Mouse (Mus musculus) limb, embryonic 10.5 days (tissue): ENCODE data around the gene Gch1. TPM values are rescaled to one million over a fixed set of nuclear protein-coding genes. Genes with fewer than 3 reads are reported as not detected.
A peak's percentile ranks its signal among the peaks of the same experiment; 100 is the strongest.

Experiments
- DNase-seq: peaks from one replicate; pipeline ENCODE4 v3.0.0-alpha.2; 2017; ENCODE audit warnings: low spot score
- H3K27ac ChIP-seq: fragments of 300-500 bp; sonication (generic); 2 replicates; pipeline ENCODE4 v1.5.1; 2016; ENCODE audit warnings: mild to moderate bottlenecking
- H3K27me3 ChIP-seq: fragments of 300-500 bp; sonication (generic); 2 replicates; pipeline ENCODE4 v1.6.1; 2016; ENCODE audit warnings: low read depth, mild to moderate bottlenecking; ENCODE audit not compliant: poor library complexity, severe bottlenecking
- H3K36me3 ChIP-seq: fragments of 300-500 bp; sonication (generic); 2 replicates; pipeline ENCODE4 v1.6.1; 2016; ENCODE audit warnings: mild to moderate bottlenecking, moderate library complexity
- H3K4me1 ChIP-seq: fragments of 300-500 bp; sonication (generic); 2 replicates; pipeline ENCODE4 v1.6.1; 2016
- H3K4me3 ChIP-seq: fragments of 300-500 bp; sonication (generic); 2 replicates; pipeline ENCODE4 v1.5.1; 2016; ENCODE audit warnings: mild to moderate bottlenecking, moderate library complexity
- H3K9me3 ChIP-seq: fragments of 300-500 bp; sonication (generic); replicated peaks from 2 replicates; pipeline ENCODE4 v1.6.1; 2016; ENCODE audit warnings: mild to moderate bottlenecking
- WGBS: fragments of 180-500 bp; shearing (Covaris S2); methylation state at CpG from one replicate; pipeline ENCODE4 v1.1.7; 2016; 5-methylcytosine and 5-hydroxymethylcytosine counted together
- polyA plus RNA-seq: library from polyadenylated mRNA; unstranded; fragments of >200 nt; fragmentation: Nextera tagmentation; extraction: Ambion mirVana; gene quantifications from 2 replicates; pipeline ENCODE4 v1.2.1, GENCODE M21; 2016

The Gch1 gene
- polyA plus RNA-seq, result 0.72 and 0.88 TPM in 2 replicates

DNA sequence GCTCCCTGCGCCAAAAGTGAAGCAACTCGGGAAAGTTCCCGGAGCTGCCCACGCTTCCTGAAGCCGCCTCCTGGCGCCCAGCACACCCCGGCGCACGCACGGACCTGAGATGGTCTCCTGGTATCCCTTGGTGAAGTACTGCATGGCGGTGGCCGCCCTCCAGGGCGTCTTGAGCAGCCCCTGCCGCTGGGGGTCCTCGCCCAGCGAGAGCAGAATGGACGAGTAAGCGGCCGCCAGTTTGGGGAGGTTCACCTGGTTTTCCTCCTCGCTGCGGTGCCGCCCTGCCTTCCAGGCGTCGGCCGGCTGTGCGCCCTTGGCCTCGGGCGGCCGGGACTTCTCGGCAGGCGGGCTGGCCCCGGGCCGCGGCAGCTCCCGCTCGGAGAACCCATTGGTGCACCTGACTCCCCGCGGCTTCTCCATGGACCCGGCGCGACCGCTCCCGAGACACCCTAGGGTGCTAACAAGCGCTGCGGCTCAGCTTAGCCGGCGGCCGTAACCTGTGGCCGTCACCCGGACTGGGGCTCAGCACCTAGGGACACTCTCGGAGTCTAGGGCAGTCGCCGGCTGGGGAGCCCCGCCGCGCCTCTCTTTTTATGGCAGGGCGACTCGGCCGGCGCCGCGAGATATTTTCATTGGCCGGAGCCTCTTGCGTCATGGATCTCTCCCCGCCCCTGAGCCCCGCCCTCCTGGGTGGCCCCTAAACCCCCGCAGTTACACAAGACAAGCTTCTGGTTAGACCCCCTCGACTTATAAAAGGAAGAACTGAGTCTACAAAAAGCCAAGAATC is at the start of gene Gch1:
Gene Gch1, minus strand, starts transcription at position 566 of the 787 bp plus-strand sequence.
- peaks cover 9% of the 10 kb centered on the region for H3K4me1 ChIP-seq
- peak within 1 kb of the TSS; percentile 57 for H3K27ac ChIP-seq
- H3K36me3 ChIP-seq, result no peaks in the 10 kb centered on the region
- H3K9me3 ChIP-seq, result no peaks in the 10 kb centered on the region
- peaks cover 24% of the 10 kb centered on the region for H3K27me3 ChIP-seq
- WGBS, result under 1% methylated on average over 68 of the region's 68 CpGs
- H3K4me3 ChIP-seq, result peak within 1 kb of the TSS; percentile 74
- peak; percentile 84 for DNase-seq

DNA sequence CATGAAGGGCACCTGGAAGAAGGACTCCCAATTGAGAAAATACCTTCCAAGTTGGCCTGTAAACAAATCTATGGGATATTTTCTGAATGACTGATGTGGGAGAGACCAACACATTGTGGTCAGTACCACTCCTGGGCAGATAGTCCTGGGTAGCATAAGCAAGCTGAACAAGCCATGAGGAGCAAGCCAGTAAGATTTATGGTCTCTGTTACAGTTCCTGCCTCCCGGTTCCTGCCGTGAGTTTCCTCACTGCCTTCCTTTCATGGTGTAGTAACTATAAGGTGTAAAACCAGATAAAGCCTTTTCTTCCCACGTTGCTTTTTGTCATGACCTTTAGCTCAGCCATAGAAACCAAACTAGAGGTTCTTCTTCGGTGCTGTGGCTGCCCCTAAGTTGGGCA is 48.1 kb upstream of the Gch1 start:
- Histone ChIP-seq H3K27ac (no peak overlapping the region), H3K4me1 (no peaks in the 10 kb centered on the region), H3K27me3 (no peaks in the 10 kb centered on the region), H3K4me3 (no peak overlapping the region), H3K36me3 (peaks cover 26% of the 10 kb centered on the region), H3K9me3 (no peaks in the 10 kb centered on the region)
- WGBS, result 87% methylated on average over 4 of the region's 4 CpGs
- no peak for DNase-seq

- no peak for DNase-seq
- no peak overlapping the region for H3K4me3 ChIP-seq
- peaks cover 18% of the 10 kb centered on the region for H3K36me3 ChIP-seq
- no peaks in the 10 kb centered on the region for H3K9me3 ChIP-seq
- H3K27ac ChIP-seq, result no peak overlapping the region
- H3K4me1 ChIP-seq, result no peaks in the 10 kb centered on the region
- H3K27me3 ChIP-seq, result no peaks in the 10 kb centered on the region
- 91% methylated on average over 7 of the region's 7 CpGs for WGBS
Measured at GRCm38 (mm10) chr14:47236491-47236890, 47.3 kb upstream of the Gch1 start.

DNA sequence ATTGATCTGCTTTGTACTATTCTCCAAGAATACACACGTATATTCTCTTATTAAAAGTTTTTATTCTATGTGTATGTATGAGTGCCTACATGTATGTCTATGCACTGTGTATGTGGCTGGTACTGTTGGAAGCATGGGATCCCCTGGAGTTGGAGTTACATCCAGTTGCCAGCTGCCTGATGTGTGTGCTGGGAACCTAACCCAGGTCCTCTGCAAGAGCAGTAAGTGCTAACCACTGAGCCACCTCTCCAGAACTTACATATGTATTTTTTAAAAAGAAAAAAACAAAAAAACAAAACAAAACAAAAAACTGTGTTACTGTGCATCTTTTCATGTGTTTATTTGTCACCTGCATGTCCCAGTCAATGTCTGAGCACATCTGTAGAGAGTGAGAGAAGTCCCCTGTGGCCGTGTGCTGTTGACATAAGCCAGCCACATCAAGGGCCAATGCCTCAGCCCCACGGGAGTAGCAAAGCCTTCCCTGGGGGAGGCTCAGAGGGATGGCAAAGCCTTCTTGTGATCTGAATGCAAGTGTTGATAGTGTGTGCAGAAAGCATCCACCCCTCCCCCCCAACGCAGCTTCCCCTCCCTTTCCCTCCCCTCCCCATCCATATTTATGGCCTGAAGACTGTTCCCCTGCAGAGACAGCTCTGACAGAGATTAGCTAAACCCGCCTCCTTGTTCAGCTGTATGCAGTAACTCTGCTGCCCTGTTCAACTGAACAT is 45.5 kb upstream of the Gch1 start:
- no peak overlapping the region for H3K4me3 ChIP-seq
- WGBS, result 81% methylated on average over 5 of the region's 5 CpGs
- no peak for DNase-seq
- H3K9me3 ChIP-seq, result no peaks in the 10 kb centered on the region
- H3K4me1 ChIP-seq, result no peaks in the 10 kb centered on the region
- H3K27ac ChIP-seq, result no peak overlapping the region
- no peaks in the 10 kb centered on the region for H3K27me3 ChIP-seq
- H3K36me3 ChIP-seq, result peaks cover 2% of the 10 kb centered on the region; the same call in 1 of the 2 replicates

DNA sequence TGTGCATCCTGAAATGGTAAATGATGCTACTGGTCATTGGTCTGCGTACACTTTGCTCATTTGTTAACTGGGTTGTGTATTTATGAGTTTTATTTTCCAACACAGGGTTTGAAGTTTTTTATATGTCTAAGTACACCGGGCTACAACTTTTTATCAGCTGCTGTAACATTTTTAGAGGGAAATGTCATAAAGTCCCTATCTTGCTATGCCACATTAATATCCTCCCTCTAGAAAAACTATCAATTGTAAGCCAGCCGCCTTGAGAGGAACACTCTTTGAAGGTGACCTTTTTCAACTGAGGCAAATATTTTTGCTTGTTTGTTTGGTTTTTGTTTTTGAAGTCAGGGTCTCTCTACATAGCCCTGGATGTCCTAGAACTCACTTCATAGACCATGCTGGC is 44.8 kb upstream of the Gch1 start:
- no peaks in the 10 kb centered on the region for H3K9me3 ChIP-seq
- no peak for DNase-seq
- no peaks in the 10 kb centered on the region for H3K27me3 ChIP-seq
- 88% methylated on average over 3 of the region's 3 CpGs for WGBS
- H3K27ac ChIP-seq, result no peak overlapping the region
- H3K4me1 ChIP-seq, result no peaks in the 10 kb centered on the region
- H3K36me3 ChIP-seq, result no peaks in the 10 kb centered on the region
- no peak overlapping the region for H3K4me3 ChIP-seq

DNA sequence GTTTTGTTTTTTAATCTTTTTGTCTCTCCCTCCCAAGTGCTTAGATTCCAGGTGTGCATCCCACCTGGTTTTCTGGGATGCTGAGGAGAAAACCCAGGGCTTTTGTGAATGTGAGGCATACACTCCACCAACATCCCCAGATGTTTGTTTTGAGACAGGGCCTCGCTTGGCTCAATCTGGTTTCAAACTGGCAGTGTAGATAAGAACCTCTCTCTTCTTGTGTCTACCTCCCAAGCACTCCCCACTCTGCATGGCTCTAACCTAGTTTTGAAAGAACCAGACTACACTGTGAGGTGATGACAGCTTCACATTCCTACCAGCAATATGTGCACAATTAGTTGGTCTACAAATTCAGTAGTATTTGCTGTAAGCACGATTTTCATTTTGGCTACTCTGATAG is 44.4 kb upstream of the Gch1 start:
- WGBS, result 76% methylated on average over 2 of the region's 2 CpGs

DNA sequence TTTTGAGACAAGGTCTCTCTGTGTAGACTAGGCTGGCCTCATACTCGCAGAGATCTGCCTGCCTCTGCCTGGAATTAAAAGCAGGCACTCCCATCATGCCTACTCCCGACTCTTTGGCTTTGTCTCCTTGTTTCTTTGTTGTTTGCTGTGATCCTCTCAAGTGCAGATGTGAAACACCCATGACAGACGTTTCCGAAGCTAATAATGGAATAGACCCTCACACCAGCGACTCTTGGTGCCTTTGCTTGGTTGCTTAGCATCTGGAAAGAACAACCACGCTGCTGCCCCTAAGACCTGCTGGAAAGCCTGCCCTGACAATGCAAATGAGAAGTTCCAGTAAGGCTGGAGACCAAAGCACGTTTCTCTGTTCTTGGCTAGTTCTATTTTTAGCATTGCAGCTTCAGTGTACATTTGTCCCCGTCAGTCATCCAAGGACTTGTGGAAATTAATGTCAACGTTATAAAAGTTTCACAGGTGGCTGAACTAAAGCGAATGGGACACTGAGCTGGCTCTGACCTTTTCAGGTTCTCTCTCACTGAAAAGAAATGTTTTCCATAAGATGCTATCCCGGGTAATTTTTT is 40.7 kb upstream of the Gch1 start:
- 87% methylated on average over 11 of the region's 11 CpGs for WGBS
- Histone ChIP-seq H3K36me3 (no peaks in the 10 kb centered on the region), H3K27ac (no peak overlapping the region), H3K4me1 (no peaks in the 10 kb centered on the region), H3K27me3 (no peaks in the 10 kb centered on the region), H3K4me3 (no peak overlapping the region), H3K9me3 (no peaks in the 10 kb centered on the region)
- DNase-seq, result no peak

More for the DNA sequence above, 44.4 kb upstream of the Gch1 start:
- H3K36me3 ChIP-seq, result no peaks in the 10 kb centered on the region
- DNase-seq, result no peak
- H3K4me1 ChIP-seq, result no peaks in the 10 kb centered on the region
- no peaks in the 10 kb centered on the region for H3K9me3 ChIP-seq
- no peak overlapping the region for H3K4me3 ChIP-seq
- no peaks in the 10 kb centered on the region for H3K27me3 ChIP-seq
- no peak overlapping the region for H3K27ac ChIP-seq

- no peaks in the 10 kb centered on the region for H3K4me1 ChIP-seq
- no peak for DNase-seq
- 95% methylated on average over 8 of the region's 8 CpGs for WGBS
- H3K36me3 ChIP-seq, result no peaks in the 10 kb centered on the region
- H3K27me3 ChIP-seq, result no peaks in the 10 kb centered on the region
- no peaks in the 10 kb centered on the region for H3K9me3 ChIP-seq
- no peak overlapping the region for H3K27ac ChIP-seq
- no peak overlapping the region for H3K4me3 ChIP-seq
Measured at GRCm38 (mm10) chr14:47225931-47226330, 36.7 kb upstream of the Gch1 start.

- H3K36me3 ChIP-seq, result no peaks in the 10 kb centered on the region
- 88% methylated on average over 10 of the region's 10 CpGs for WGBS
- no peak overlapping the region for H3K27ac ChIP-seq
- H3K27me3 ChIP-seq, result no peaks in the 10 kb centered on the region
- no peak for DNase-seq
- no peaks in the 10 kb centered on the region for H3K9me3 ChIP-seq
- no peaks in the 10 kb centered on the region for H3K4me1 ChIP-seq
- H3K4me3 ChIP-seq, result no peak overlapping the region
Measured at GRCm38 (mm10) chr14:47224476-47225325, 35.5 kb upstream of the Gch1 start.

DNA sequence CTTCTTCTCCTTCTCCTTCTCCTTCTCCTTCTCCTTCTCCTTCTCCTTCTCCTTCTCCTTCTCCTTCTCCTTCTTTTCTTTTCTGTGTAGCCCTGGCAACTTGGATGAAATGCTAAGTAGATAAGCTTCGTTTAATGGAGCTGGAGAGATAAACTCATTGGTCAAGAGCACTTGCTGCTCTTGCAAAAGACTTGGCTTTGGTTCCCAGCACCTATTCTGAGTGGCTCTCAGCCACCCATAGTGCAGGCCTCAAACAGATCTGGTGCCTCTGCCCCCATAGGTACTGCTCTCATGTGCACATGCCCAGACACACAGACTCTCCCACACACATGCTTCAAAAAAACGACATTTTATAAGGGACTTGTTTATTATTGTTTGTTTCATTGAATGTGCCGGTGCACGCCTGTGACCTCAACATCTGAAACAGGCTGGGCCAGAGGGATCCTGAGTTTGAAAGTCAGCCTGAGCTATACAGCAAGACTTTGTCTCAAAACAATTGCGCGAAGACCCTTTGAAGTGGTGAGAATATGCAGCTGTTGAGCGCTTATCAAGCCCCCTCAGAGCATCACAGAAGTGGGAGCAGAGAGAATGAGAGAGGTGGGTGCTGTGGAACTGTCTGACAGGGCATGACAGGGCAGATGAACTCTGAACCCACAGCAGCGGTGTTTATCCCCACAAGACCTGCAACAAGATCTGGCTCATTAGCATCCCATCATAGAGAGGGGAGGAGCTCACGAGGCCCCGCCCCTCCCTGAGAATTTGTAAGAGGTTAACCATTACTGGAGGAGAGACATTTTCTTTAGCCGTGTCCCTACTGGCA is 33.6 kb upstream of the Gch1 start:
- Histone ChIP-seq H3K4me1 (no peaks in the 10 kb centered on the region), H3K36me3 (no peaks in the 10 kb centered on the region), H3K27me3 (no peaks in the 10 kb centered on the region), H3K9me3 (no peaks in the 10 kb centered on the region), H3K27ac (no peak overlapping the region), H3K4me3 (no peak overlapping the region)
- no peak for DNase-seq
- 80% methylated on average over 11 of the region's 11 CpGs for WGBS

- no peaks in the 10 kb centered on the region for H3K27me3 ChIP-seq
- 87% methylated on average over 11 of the region's 11 CpGs for WGBS
- no peaks in the 10 kb centered on the region for H3K9me3 ChIP-seq
- no peak overlapping the region for H3K4me3 ChIP-seq
- H3K4me1 ChIP-seq, result no peaks in the 10 kb centered on the region
- DNase-seq, result no peak
- no peaks in the 10 kb centered on the region for H3K36me3 ChIP-seq
- H3K27ac ChIP-seq, result no peak overlapping the region
Measured at GRCm38 (mm10) chr14:47221567-47221966, 32.4 kb upstream of the Gch1 start.
